Comparison of ENCODE assay signal across 8 mouse cellular contexts in genomic region chr14:31130236-31131220, GRCm38 (mm10). TPM values are rescaled to one million over a fixed set of nuclear protein-coding genes. Genes with fewer than 3 reads are reported as not detected.
DNase-seq lines count a peak whose midpoint lies in the region; ATAC-seq lines count a peak whose summit lies in the region.

Nt5dc2 (plus strand) TSS chr14:31131053.

- peak; percentile 4 for ATAC-seq in CD4-positive, CD25-positive, alpha-beta regulatory T cell, adult 4 months
- ATAC-seq in heart, embryonic 15.5 days (replicated peaks; ENCODE audit: insufficient number of reproducible peaks, insufficient read depth, low FRiP score, low read depth): peak; percentile 81
- peak; percentile 84 for ATAC-seq in lung, embryonic 16.5 days (ENCODE audit: low read depth)

- H3K9ac ChIP-seq in heart, embryonic 15.5 days: peak within 1 kb of the TSS; percentile 89
- H3K9ac ChIP-seq in lung, embryonic 16.5 days (ENCODE audit: low read length): peak within 1 kb of the TSS; percentile 93

- H3K4me1 ChIP-seq in heart, embryonic 15.5 days (replicated peaks): peaks cover 62% of the 10 kb centered on the region
- peaks cover 48% of the 10 kb centered on the region for H3K4me1 ChIP-seq in lung, embryonic 16.5 days (replicated peaks; ENCODE audit: control insufficient read depth, insufficient read depth, low read length)

- peaks cover 7% of the 10 kb centered on the region for H3K36me3 ChIP-seq in heart, embryonic 15.5 days
- peaks cover 11% of the 10 kb centered on the region for H3K36me3 ChIP-seq in lung, embryonic 16.5 days (ENCODE audit: control insufficient read depth, insufficient read depth, low read length)

- peak; percentile 76 for DNase-seq in adrenal gland, postnatal 4 days (ENCODE audit: low spot score in 2 of 2)
- peak; percentile 13 for DNase-seq in fibroblast of lung, adult 2 months (ENCODE audit: low read depth)
- peak; percentile 92 to 96 for DNase-seq in kidney, postnatal 36 days
- peak; percentile 84 for DNase-seq in ovary, adult 18-20 months (ENCODE audit: low spot score)
- DNase-seq in thymus, postnatal 14 days: peak; percentile 93

- H3K4me2 ChIP-seq in heart, embryonic 15.5 days: peak within 1 kb of the TSS; percentile 87
- H3K4me2 ChIP-seq in lung, embryonic 16.5 days (ENCODE audit: low read depth, low read length): peak within 1 kb of the TSS; percentile 91

- no peaks in the 10 kb centered on the region for H3K27me3 ChIP-seq in heart, embryonic 15.5 days
- H3K27me3 ChIP-seq in lung, embryonic 16.5 days (ENCODE audit: control insufficient read depth, insufficient read depth, low read depth, low read length): no peaks in the 10 kb centered on the region

- peak within 1 kb of the TSS; percentile 92 for H3K4me3 ChIP-seq in heart, embryonic 15.5 days
- H3K4me3 ChIP-seq in lung, embryonic 16.5 days (ENCODE audit: low read length): peak within 1 kb of the TSS; percentile 94

- 4% methylated on average over 48 of the region's 63 CpGs for WGBS in heart, embryonic 15.5 days
- 4% methylated on average over 46 of the region's 63 CpGs for WGBS in lung, embryonic 16.5 days

- no peaks in the 10 kb centered on the region for H3K9me3 ChIP-seq in heart, embryonic 15.5 days (replicated peaks)
- no peaks in the 10 kb centered on the region for H3K9me3 ChIP-seq in lung, embryonic 16.5 days (ENCODE audit: control insufficient read depth, low read length)

- H3K27ac ChIP-seq in heart, embryonic 15.5 days: peak within 1 kb of the TSS; percentile 88
- H3K27ac ChIP-seq in lung, embryonic 16.5 days (ENCODE audit: low read length): peak within 1 kb of the TSS; percentile 93

RNA-seq across cellular contexts. Expression of gene Nt5dc2, which starts in this region (rescaled TPM):
- polyA plus RNA-seq in CD4-positive, CD25-positive, alpha-beta regulatory T cell, adult 4 months (2017; shearing (Covaris generic)): not detected
- 10 to 100 TPM; 82.1 to 84.4 TPM for total RNA-seq in adrenal gland, postnatal 4 days (2021)
- polyA plus RNA-seq in heart, embryonic 15.5 days (2015; fragmentation: Nextera tagmentation; extraction: Ambion mirVana): 278 and 339 TPM in 2 replicates
- 379 and 414 TPM in 2 replicates for polyA plus RNA-seq in lung, embryonic 16.5 days (2015; fragmentation: Nextera tagmentation; extraction: Ambion mirVana)

Comparison
In these comparisons a context has a peak if more than half of its experiments do, and no peak if none do; other contexts are left out.
1. Peak in every context shown above with its lines: DNase-seq, ATAC-seq, H3K4me3 ChIP-seq and H3K27ac ChIP-seq.
2. RNA of gene Nt5dc2 (polyA plus RNA-seq): 379 to 414 TPM in lung, embryonic 16.5 days and 278 to 339 TPM in heart, embryonic 15.5 days; not detected in CD4-positive, CD25-positive, alpha-beta regulatory T cell, adult 4 months; every median in the first group is over 100 times any median in the second.
3. Peak in ATAC-seq in CD4-positive, CD25-positive, alpha-beta regulatory T cell, adult 4 months; RNA of the gene not detected or under 1 TPM.
4. ATAC-seq: peak in every context shown above with its lines; median percentile 84 in lung, embryonic 16.5 days; 81 in heart, embryonic 15.5 days; 4 in CD4-positive, CD25-positive, alpha-beta regulatory T cell, adult 4 months.
5. DNase-seq: peak in every context shown above with its lines; median percentile 94 in kidney, postnatal 36 days; 93 in thymus, postnatal 14 days; 84 in ovary, adult 18-20 months; 76 in adrenal gland, postnatal 4 days; 13 in fibroblast of lung, adult 2 months.